Mouse (Mus musculus) kidney, adult 9 months (tissue): ENCODE results near the gene Gm5728.
"Not testable (repeated sequence)": the region's sequence is repeated elsewhere in the genome, so short reads cannot be mapped to it uniquely, and the experiment has no call there.

Experiments used
- DNase-seq: peaks from one replicate; pipeline ENCODE4 v3.0.0; 2022

Gm5728 gene

GRCm38 (mm10) chr7:20375310-20375709 is at the start of gene Gm5728:
Gene Gm5728, minus strand, starts transcription at chr7:20375410.
- DNase-seq, result not testable (repeated sequence)

GRCm38 (mm10) chr7:20417642-20418041 is 42.4 kb upstream of the Gm5728 start, which contains the start of gene Vmn1r100:
Gene Vmn1r100, plus strand, starts transcription at chr7:20417942.
- DNase-seq, result not testable (repeated sequence)

GRCm38 (mm10) chr7:20333965-20334364 is 41.2 kb downstream of the Gm5728 start, which contains the start of gene Gm4133:
Gene Gm4133, minus strand, starts transcription at chr7:20334065.
- DNase-seq, result not testable (repeated sequence)
